Mouse (Mus musculus) small intestine, adult 2 months (tissue): Measurements from ENCODE around the gene Phka2. TPM values are rescaled to one million over a fixed set of nuclear protein-coding genes. Genes with fewer than 3 reads are reported as not detected.

Experiments
- H3K27ac ChIP-seq: fragments of 200-500 bp; 2 replicates; pipeline ENCODE4 v1.5.1; 2012; ENCODE audit warnings: low read depth, low read length, control low read depth, inconsistent platforms; ENCODE audit not compliant: insufficient read depth
- H3K27me3 ChIP-seq: fragments of 200-500 bp; 2 replicates; pipeline ENCODE4 v1.6.1; 2012; ENCODE audit warnings: mild to moderate bottlenecking, moderate library complexity, low read length, inconsistent platforms; ENCODE audit not compliant: control insufficient read depth, insufficient read depth
- H3K36me3 ChIP-seq: fragments of 200-500 bp; 2 replicates; pipeline ENCODE4 v1.6.1; 2012; ENCODE audit warnings: mild to moderate bottlenecking, low read length, control low read depth, inconsistent platforms; ENCODE audit not compliant: control insufficient read depth, insufficient read depth
- H3K4me1 ChIP-seq: fragments of 200-500 bp; 2 replicates; pipeline ENCODE4 v1.6.1; 2012; ENCODE audit warnings: low read length, inconsistent platforms, mixed read lengths; ENCODE audit not compliant: control insufficient read depth, insufficient read depth, insufficient read length
- H3K4me3 ChIP-seq: fragments of 200-500 bp; 2 replicates; pipeline ENCODE4 v1.5.1; 2012; ENCODE audit warnings: low read depth, mild to moderate bottlenecking, control low read depth, inconsistent platforms, low read length, moderate library complexity
- CTCF ChIP-seq: fragments of 200-500 bp; IDR thresholded peaks from 2 replicates; pipeline ENCODE4 v1.5.1; 2012; ENCODE audit warnings: low read depth, mild to moderate bottlenecking, control low read depth, inconsistent platforms, low read length, moderate library complexity, mixed read lengths; ENCODE audit not compliant: insufficient replicate concordance, insufficient read length; ENCODE audit errors: extremely low read depth
- POLR2A ChIP-seq: fragments of 200-500 bp; IDR thresholded peaks from 2 replicates; pipeline ENCODE4 v1.6.1; 2012; ENCODE audit warnings: low read depth, mild to moderate bottlenecking, control low read depth, inconsistent platforms, low read length, moderate library complexity
- WGBS: fragments of 180-500 bp; shearing (Covaris S2); methylation state at CpG from one replicate; pipeline ENCODE4 v1.1.7; 2018; 5-methylcytosine and 5-hydroxymethylcytosine counted together
- polyA plus RNA-seq: library from polyadenylated mRNA; depleted of rRNA; stranded (reverse); fragments of >200 nt; gene quantifications from 2 replicates; pipeline ENCODE4 v1.2.3, GENCODE M21; 2012

Phka2 gene
- polyA plus RNA-seq, 1 experiment, result 3.1 TPM

DNA sequence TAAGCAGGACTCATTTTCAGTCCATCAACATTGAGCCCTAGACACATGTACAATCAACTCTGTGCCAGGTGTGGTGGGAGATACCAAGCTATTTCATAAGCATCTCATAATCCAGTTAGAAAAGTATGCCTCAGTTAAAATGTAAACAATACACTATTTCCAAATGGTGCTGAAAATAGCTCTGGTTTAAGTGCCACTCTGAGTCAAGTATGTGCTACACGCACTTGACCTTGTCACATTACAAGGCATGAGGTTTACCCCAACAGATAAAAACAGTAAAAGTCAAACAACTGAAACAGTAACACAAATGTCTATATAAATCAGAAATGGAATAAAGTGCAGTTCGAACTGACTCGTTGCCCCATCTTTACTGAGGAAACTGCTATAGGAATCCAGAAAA, 871 bp upstream of the Phka2 start:
- Histone ChIP-seq H3K36me3 (no peaks in the 10 kb centered on the region), H3K4me3 (no peak overlapping the region), H3K4me1 (no peaks in the 10 kb centered on the region), H3K27ac (no peak overlapping the region), H3K27me3 (no peaks in the 10 kb centered on the region)
- WGBS, result 79% methylated on average over 3 of the region's 3 CpGs
- TF ChIP-seq CTCF (no peak), POLR2A (no peak)

DNA sequence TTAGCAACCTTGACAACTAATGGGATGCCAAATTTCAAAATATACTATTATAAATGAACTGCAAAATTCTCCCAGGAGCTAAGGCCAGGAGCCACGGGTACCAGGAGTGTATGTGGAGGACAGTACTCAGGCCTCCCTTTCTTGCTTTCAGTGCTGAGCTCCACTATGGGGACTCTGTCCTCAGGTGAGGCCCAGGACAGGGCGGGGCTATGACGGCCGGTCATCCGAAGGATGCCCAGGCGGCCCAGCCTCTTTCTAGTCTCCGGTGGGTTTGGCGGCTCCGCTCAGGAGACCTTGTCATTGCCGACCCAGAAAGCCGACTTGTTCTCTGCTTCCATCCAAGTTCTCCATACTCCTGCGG, 299 bp upstream of the Phka2 start:
- Histone ChIP-seq H3K4me3 (peak overlapping the region; percentile 96), H3K27ac (no peak overlapping the region; the same call in 1 of the 2 replicates), H3K36me3 (no peaks in the 10 kb centered on the region), H3K4me1 (no peaks in the 10 kb centered on the region), H3K27me3 (no peaks in the 10 kb centered on the region)
- 5% methylated on average over 12 of the region's 12 CpGs for WGBS
- TF ChIP-seq POLR2A (no peak), CTCF (no peak)

DNA sequence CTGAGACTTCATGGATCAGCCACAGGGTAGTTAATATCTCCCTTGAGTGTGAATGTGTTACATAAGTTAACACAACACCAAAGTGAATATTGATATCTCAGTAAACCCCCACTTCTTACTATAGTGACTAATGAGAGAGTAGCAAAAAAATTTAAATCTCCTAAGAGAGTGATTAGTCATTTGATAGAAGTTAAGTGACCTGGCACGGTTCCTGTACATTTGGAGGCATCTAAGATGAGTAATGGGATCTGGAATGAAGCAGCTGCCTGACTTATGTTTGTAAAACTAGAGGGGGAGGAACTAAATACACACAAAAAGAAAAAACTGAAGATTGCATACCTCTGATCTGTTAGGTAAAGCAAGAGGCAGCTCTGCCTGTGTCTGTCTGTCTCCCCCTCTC, 7.1 kb downstream of the Phka2 start:
- Histone ChIP-seq H3K27ac (no peak overlapping the region), H3K36me3 (no peaks in the 10 kb centered on the region), H3K27me3 (no peaks in the 10 kb centered on the region), H3K4me1 (no peaks in the 10 kb centered on the region), H3K4me3 (no peak overlapping the region)
- TF ChIP-seq POLR2A (no peak), CTCF (no peak)
- WGBS, result 59% methylated on average over 1 of the region's 1 CpGs

DNA sequence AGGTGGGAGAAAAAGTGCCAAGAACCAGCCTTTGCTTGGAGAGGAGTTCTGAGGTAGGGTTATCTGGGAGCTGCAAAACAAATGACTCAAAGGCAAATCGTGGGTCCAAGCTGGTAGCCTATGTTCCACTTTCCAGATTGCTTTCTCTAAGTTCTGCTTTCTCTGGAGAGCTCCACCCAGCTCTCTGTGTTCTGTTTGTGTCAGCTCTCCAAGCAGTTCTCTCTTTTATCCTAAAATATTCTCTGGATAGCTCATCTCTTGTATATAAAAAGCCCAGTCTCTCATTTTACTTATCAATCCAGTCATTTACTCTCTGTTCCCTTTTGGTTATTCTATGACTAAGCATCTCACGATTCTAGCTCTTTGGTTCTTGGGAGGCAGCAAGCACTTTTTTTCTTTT, 8.2 kb downstream of the Phka2 start:
- no peaks in the 10 kb centered on the region for H3K27me3 ChIP-seq
- H3K36me3 ChIP-seq, result no peaks in the 10 kb centered on the region
- WGBS, result 50% methylated on average over 2 of the region's 2 CpGs
- TF ChIP-seq CTCF (no peak), POLR2A (no peak)
- H3K4me3 ChIP-seq, result no peak overlapping the region
- no peaks in the 10 kb centered on the region for H3K4me1 ChIP-seq
- H3K27ac ChIP-seq, result no peak overlapping the region

DNA sequence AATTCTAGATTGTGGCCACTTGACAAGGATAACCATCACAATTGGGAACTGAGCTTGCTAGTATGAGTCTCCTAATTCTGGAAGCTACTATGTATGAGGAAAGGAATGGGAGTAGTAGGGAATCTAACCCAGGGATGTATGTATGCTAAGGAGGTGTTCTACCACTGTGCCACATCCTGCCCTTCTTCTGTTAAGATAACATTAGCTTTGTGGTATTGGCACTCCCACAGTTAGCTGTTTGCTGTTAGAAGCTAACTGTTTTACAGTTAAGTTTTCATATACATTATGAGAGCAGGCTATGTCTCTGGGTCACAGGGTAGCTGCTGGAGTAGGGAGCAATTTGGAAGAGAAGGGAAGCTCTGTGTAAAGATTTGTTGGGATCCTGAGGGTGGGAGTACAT, 14.1 kb downstream of the Phka2 start:
- Histone ChIP-seq H3K27me3 (no peaks in the 10 kb centered on the region), H3K4me3 (no peak overlapping the region), H3K27ac (no peak overlapping the region), H3K36me3 (no peaks in the 10 kb centered on the region), H3K4me1 (no peaks in the 10 kb centered on the region)
- TF ChIP-seq POLR2A, result no peak
- no peak for TF ChIP-seq CTCF

DNA sequence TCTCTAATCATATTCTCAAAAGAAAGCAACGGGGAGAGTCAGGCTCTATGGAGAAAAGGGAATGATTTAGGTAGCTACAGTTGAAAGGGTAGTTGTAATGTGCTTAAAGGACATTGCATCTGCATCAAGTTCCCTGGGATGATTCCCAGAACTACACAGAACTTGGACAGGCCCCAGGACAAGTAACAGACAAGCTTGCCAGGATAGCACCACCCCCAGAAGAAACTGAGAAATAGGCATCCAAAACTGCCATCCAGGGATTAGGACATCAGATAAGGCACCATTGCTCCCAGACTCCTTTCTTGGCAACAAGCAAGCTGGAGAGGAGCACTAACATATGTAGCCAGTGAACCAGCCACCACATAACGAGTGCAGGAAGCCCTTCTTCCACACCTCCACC, 40.8 kb downstream of the Phka2 start:
- Histone ChIP-seq H3K36me3 (no peaks in the 10 kb centered on the region), H3K27ac (no peak overlapping the region), H3K27me3 (no peaks in the 10 kb centered on the region), H3K4me3 (no peak overlapping the region), H3K4me1 (no peaks in the 10 kb centered on the region)
- WGBS, result 83% methylated on average over 2 of the region's 2 CpGs
- TF ChIP-seq CTCF (no peak), POLR2A (no peak)

DNA sequence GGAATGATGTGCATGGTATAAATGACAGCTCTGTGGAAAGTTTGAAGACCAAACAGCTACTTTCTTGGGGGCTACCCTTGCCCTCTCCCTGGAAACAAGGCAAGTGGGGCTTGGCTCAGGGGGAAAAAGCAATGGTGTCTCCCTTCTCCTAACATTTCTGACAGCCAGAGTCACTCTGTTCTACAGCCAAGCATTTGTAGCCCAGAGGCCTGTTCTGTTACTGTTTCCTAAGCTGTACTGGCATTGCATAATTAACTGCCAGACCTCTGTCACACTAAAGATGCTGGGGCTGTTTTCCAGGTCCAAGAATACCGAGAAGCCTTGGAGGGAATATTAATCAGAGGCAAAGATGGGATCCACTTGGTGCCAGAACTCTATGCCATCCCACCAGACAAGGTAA, 46.9 kb downstream of the Phka2 start:
- H3K27ac ChIP-seq, result no peak overlapping the region
- 0 out of 2 replicates have a peak, but pooled peaks cover 2% of the 10 kb centered on the region for H3K36me3 ChIP-seq
- 80% methylated on average over 1 of the region's 1 CpGs for WGBS
- no peak overlapping the region for H3K4me3 ChIP-seq
- no peaks in the 10 kb centered on the region for H3K4me1 ChIP-seq
- H3K27me3 ChIP-seq, result no peaks in the 10 kb centered on the region
- TF ChIP-seq CTCF (no peak), POLR2A (no peak)

DNA sequence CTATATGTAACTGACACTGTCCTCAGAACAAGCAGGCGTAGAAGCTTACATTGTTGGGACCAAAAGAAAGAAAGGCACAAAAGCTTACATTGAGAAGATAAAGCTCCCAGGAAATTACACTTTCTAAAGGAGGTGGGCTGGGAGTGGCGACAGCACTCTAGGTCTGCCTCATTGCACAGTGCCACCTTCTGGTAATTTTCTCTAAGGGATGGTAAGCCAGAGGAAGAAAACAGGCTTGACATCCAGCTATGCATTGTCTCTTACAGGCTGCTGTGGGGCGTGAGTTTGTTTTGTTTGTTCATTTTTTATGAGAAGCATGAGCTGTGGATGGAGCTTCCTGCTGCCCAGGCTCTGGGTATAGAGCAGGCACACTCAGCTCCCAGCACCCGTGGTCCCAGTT, 50.1 kb downstream of the Phka2 start:
- no peaks in the 10 kb centered on the region for H3K4me1 ChIP-seq
- WGBS, result 87% methylated on average over 4 of the region's 4 CpGs
- H3K4me3 ChIP-seq, result no peak overlapping the region
- no peaks in the 10 kb centered on the region for H3K27me3 ChIP-seq
- H3K27ac ChIP-seq, result no peak overlapping the region
- TF ChIP-seq POLR2A (no peak), CTCF (no peak)
- 0 out of 2 replicates have a peak, but pooled peaks cover 4% of the 10 kb centered on the region for H3K36me3 ChIP-seq
